Mouse (Mus musculus) heart, embryonic 15.5 days (tissue): ENCODE measurements around the gene Tmem171. TPM values are rescaled to one million over a fixed set of nuclear protein-coding genes. Genes with fewer than 3 reads are reported as not detected.

Experiments used
- ATAC-seq: fragments of 200-750 bp; cut with Nextera tagmentation; replicated peaks from 2 replicates; pipeline ENCODE4 v1.8.0; 2017; ENCODE audit warnings: low read depth, moderate TSS enrichment; ENCODE audit not compliant: insufficient number of reproducible peaks, insufficient read depth, low FRiP score
- H3K27ac ChIP-seq: fragments of 300-500 bp; sonication (generic); 2 replicates; pipeline ENCODE4 v1.5.1; 2015; ENCODE audit warnings: mild to moderate bottlenecking, inconsistent platforms
- H3K27me3 ChIP-seq: fragments of 300-500 bp; sonication (generic); 2 replicates; pipeline ENCODE4 v1.6.1; 2015; ENCODE audit warnings: inconsistent platforms
- H3K36me3 ChIP-seq: fragments of 300-500 bp; sonication (generic); 2 replicates; pipeline ENCODE4 v1.6.1; 2015; ENCODE audit warnings: mild to moderate bottlenecking, inconsistent platforms
- H3K4me1 ChIP-seq: fragments of 300-500 bp; sonication (generic); replicated peaks from 2 replicates; pipeline ENCODE4 v1.6.1; 2015; ENCODE audit warnings: inconsistent platforms
- H3K4me2 ChIP-seq: fragments of 300-500 bp; sonication (generic); 2 replicates; pipeline ENCODE4 v1.6.1; 2015; ENCODE audit warnings: inconsistent platforms, mild to moderate bottlenecking, moderate library complexity
- H3K4me3 ChIP-seq: fragments of 300-500 bp; sonication (generic); 2 replicates; pipeline ENCODE4 v1.5.1; 2015; ENCODE audit warnings: mild to moderate bottlenecking, inconsistent platforms
- H3K9ac ChIP-seq: fragments of 300-500 bp; sonication (generic); 2 replicates; pipeline ENCODE4 v1.6.1; 2015; ENCODE audit warnings: mild to moderate bottlenecking, inconsistent platforms
- H3K9me3 ChIP-seq: fragments of 300-500 bp; sonication (generic); replicated peaks from 2 replicates; pipeline ENCODE4 v1.6.1; 2016; ENCODE audit warnings: inconsistent platforms
- WGBS: fragments of 180-500 bp; shearing (Covaris S2); methylation state at CpG from one replicate; pipeline ENCODE4 v1.1.7; 2015; ENCODE audit warnings: mixed read lengths; 5-methylcytosine and 5-hydroxymethylcytosine counted together
- polyA plus RNA-seq: library from polyadenylated mRNA; unstranded; fragments of >200 nt; fragmentation: Nextera tagmentation; extraction: Ambion mirVana; gene quantifications from 2 replicates; pipeline ENCODE4 v1.2.1, GENCODE M21; 2015

Gene Tmem171
- polyA plus RNA-seq, 1 experiment from 2014 or later: 1.6 TPM

DNA sequence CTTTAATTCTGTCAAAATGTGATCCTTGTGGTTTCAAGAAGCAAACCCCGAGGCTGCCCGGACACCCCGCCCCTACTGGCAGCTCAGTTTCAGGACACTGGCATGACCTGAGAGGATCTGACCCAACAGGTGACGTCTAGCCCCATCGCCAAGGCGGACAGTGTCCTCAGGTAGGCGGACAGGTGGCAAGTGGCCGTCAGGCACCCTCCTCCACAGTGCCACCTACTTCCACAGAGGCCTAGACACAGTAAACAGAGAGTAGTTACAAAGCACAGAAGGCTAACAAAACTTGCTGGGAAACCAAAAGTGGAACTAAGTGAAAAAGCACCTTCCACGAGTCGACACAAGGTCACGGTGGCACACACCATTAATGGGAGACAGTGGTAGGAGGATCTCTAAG lies 1.3 kb downstream of the Tmem171 start:
- Histone ChIP-seq H3K9ac (no peak overlapping the region), H3K27me3 (peaks cover 15% of the 10 kb centered on the region), H3K4me3 (no peak overlapping the region), H3K9me3 (no peaks in the 10 kb centered on the region), H3K27ac (no peak overlapping the region), H3K36me3 (no peaks in the 10 kb centered on the region), H3K4me2 (no peak overlapping the region), H3K4me1 (peaks cover 24% of the 10 kb centered on the region)
- WGBS: 82% methylated on average over 11 of the region's 11 CpGs
- ATAC-seq: no peak

DNA sequence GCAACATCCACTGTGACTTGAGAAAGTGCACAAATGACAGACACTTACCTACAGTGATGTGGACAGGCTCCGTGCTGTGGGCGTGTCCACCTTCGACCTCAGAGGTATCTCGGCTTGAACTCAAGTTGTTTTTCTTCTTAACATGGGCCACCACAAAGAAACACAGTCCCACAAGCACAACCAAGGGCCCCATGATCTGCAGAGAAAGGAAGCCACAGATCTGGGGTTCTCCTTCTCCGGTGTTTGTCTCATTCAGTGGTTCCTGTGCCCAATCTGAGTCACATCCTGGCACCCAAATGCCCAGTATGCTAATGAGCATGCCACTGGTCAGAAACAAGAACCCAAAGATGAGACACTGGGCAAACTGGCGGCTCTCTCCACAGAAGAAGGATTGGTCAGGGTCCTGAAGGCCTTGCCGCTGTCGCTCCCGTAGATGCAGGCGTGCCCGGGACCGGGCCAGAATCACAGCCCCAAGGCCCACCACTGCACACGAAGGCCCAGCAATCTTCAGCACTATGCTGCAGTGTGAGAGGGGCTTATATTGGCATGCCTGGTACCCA lies 2.6 kb downstream of the Tmem171 start:
- H3K36me3 ChIP-seq: no peaks in the 10 kb centered on the region
- H3K27ac ChIP-seq: no peak overlapping the region
- peaks cover 24% of the 10 kb centered on the region for H3K4me1 ChIP-seq
- ATAC-seq: no peak
- H3K4me2 ChIP-seq: no peak overlapping the region
- no peak overlapping the region for H3K9ac ChIP-seq
- H3K4me3 ChIP-seq: no peak overlapping the region
- WGBS: 87% methylated on average over 13 of the region's 13 CpGs
- H3K9me3 ChIP-seq: no peaks in the 10 kb centered on the region
- H3K27me3 ChIP-seq: peaks cover 15% of the 10 kb centered on the region

DNA sequence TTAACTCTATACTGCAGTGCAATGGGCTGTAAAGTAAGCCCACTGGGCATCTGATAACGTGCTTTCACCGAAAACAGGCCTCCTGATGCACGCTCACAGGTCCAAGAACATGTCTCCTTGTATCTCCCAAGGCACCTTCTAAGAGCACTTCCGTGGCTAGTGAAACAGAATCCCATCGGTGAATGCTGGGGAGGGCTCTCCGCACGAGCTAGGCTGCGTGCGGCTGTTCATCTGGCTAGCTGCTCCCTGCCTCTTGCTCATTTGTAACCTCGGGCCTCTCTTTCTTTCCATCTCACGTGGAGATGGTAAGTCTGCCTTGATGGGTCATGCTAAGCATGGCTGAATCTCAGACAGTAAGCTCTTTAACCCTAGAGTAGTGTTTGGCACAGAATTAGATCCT lies 3.7 kb downstream of the Tmem171 start:
- WGBS: 88% methylated on average over 11 of the region's 11 CpGs
- Histone ChIP-seq H3K4me1 (peaks cover 24% of the 10 kb centered on the region), H3K27me3 (peaks cover 15% of the 10 kb centered on the region), H3K9me3 (no peaks in the 10 kb centered on the region), H3K27ac (no peak overlapping the region), H3K9ac (no peak overlapping the region), H3K4me3 (no peak overlapping the region), H3K4me2 (no peak overlapping the region), H3K36me3 (no peaks in the 10 kb centered on the region)
- ATAC-seq: no peak

DNA sequence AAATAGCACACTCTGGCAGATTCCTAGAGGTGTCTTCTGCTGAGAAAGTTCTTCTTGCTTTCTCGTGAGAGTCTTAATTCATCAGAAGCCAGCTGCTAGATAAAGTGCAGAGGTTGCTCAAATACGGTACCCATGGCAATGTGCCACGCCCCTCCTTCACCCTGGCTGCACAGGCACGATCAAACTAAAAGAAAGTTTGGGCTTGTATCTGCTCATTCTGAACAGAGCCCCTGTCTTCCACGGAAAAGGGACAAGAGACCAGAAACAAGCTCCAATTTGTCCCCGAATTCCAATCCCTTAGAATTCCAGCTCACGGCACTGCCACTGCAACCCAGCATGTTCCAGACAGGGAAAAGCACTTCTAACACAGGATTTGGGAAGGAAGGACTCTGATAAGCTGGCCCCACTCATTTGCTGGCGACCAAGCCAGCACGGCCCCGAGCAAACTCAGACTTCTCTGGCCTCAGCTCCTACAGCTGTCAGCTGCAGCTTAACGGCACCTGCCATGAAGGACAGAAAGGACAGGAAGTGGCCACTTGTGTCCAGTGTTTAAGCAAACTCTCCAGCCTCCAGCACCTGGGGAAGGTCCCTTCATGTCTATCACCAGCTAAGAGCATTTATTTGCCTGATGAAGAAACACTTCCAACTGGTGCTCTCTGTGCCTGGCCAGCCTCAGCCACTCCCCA lies 4.9 kb downstream of the Tmem171 start:
- no peak for ATAC-seq
- peak overlapping the region; percentile 50 for H3K4me2 ChIP-seq
- peaks cover 14% of the 10 kb centered on the region for H3K4me1 ChIP-seq
- peaks cover 14% of the 10 kb centered on the region for H3K27me3 ChIP-seq
- H3K27ac ChIP-seq: peak overlapping the region; percentile 65
- 22% methylated on average over 11 of the region's 11 CpGs for WGBS
- no peaks in the 10 kb centered on the region for H3K9me3 ChIP-seq
- H3K9ac ChIP-seq: 0 out of 2 replicates have a peak overlapping the region, but pooled peaks have one; percentile 2
- no peaks in the 10 kb centered on the region for H3K36me3 ChIP-seq
- peak overlapping the region; percentile 26 for H3K4me3 ChIP-seq

DNA sequence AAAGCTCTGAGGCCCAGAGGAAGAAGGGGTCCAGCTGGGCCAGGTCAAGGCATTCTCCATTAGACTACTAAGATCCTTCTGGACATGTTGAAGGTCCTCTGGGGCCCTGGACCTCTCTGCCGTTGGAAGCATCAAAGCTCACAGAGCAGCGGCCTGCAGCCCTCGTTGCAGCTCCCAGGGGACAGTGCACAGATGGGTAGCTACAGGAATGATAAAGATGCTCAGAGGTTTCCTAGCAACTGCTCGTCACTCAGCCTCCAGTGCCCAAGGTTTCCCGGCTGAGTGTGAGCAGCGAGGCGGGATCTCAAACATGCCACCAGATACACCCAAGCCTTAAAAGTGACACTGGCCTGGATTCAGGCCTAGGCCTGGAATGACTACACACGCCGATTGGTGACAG lies 6.7 kb downstream of the Tmem171 start:
- no peak for ATAC-seq
- peaks cover 11% of the 10 kb centered on the region for H3K4me1 ChIP-seq

DNA sequence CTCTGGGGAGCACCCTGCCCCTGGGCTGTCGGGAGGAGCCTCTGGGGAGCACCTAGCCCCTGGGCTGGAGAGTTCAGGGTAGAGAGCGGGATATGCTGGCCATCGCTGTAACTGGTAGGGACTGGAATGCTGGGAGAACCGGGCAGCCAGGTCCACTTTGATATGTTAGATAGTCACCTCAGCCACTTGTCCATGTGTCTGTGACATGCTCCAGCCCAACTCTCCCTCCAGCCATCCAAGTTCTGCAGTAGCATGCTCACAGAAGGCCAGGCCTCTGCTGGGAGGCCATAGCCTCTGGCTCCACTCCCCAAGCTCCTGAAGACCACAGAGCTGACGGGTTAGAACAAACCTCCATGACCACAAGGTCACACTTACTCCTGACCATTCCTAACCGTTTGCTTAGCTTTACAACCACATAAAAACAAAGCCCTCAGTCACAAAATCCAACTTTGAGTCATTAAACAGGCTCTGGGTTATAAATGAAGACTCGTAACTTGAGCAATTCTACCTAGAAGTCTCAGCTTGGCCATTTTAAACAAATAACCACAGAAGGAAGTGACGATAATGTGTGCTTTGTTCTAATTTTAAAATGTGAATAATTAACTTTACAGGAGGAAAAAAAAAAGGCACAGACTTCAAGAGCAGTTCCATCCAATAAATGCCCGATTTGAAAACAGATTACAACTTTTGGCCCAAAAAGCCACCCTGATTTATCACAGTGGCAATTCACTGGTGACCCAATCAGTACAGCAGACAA lies 10.3 kb downstream of the Tmem171 start:
- 57% methylated on average over 9 of the region's 9 CpGs for WGBS
- H3K36me3 ChIP-seq: no peaks in the 10 kb centered on the region
- no peak overlapping the region for H3K4me2 ChIP-seq
- no peak overlapping the region for H3K27ac ChIP-seq
- no peak overlapping the region for H3K9ac ChIP-seq
- ATAC-seq: no peak
- no peaks in the 10 kb centered on the region for H3K9me3 ChIP-seq
- H3K4me3 ChIP-seq: no peak overlapping the region
- no peaks in the 10 kb centered on the region for H3K27me3 ChIP-seq
- peaks cover 5% of the 10 kb centered on the region; the same call in 1 of the 2 replicates for H3K4me1 ChIP-seq

More for the DNA sequence above, 6.7 kb downstream of the Tmem171 start:
- no peak overlapping the region for H3K27ac ChIP-seq
- H3K4me2 ChIP-seq: no peak overlapping the region
- WGBS: 63% methylated on average over 9 of the region's 9 CpGs
- H3K9ac ChIP-seq: no peak overlapping the region
- H3K27me3 ChIP-seq: 0 out of 2 replicates have a peak, but pooled peaks cover 3% of the 10 kb centered on the region
- no peak overlapping the region for H3K4me3 ChIP-seq
- no peaks in the 10 kb centered on the region for H3K36me3 ChIP-seq
- no peaks in the 10 kb centered on the region for H3K9me3 ChIP-seq

DNA sequence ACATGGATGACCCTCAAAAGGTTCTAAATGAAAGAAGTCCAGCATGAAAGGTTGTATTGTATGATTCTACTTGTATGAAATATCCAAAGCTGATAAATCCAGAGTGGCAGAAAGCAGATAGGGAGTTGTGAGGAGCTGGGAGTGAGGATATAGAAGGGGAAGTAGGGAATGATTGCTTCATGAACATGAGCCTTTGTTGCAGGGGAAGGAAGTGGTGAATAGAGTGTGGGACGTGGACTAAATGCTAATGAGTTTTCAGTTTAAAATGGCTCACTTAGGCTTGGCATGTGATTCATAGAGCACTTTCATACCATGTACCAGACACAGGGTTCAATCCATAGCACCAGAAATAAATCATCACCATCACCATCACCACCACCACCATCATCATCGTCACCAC lies 11.2 kb downstream of the Tmem171 start:
- Histone ChIP-seq H3K27me3 (no peaks in the 10 kb centered on the region), H3K36me3 (no peaks in the 10 kb centered on the region), H3K27ac (no peak overlapping the region), H3K4me1 (peaks cover 4% of the 10 kb centered on the region; the same call in 1 of the 2 replicates), H3K9me3 (no peaks in the 10 kb centered on the region), H3K4me3 (no peak overlapping the region), H3K9ac (no peak overlapping the region), H3K4me2 (no peak overlapping the region)
- no peak for ATAC-seq
- 80% methylated on average over 2 of the region's 2 CpGs for WGBS

DNA sequence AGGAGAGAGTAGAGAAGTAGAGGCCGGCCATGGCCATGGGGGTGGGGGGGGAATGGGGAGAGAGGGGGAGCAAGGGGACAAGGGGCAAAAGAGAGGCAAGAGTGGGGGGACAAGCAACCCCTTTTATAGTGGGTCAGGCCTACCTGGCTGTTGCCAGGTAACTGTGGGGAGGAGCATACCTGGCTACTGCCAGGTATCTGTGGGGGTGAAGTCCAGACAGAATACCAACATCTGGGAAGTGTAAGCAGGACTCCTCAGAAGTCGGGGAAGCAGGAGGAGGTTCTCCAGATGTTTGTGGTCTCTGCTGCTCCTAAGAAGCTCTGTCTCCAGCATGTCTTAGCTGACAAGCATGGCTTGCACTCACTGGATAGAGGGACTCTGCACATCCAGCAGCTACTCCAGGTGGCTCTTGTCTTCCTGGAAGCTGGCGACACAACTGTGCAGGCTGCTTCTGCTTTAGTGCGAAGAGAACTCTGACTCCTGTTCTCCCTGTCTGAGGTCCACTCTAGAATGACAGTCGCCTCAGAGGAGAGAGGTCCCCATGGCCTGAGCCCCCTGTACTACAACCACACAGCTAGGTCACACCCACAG lies 14.1 kb downstream of the Tmem171 start:
- Histone ChIP-seq H3K27ac (no peak overlapping the region), H3K9ac (no peak overlapping the region), H3K4me2 (no peak overlapping the region), H3K36me3 (no peaks in the 10 kb centered on the region), H3K4me3 (no peak overlapping the region), H3K27me3 (no peaks in the 10 kb centered on the region), H3K9me3 (no peaks in the 10 kb centered on the region), H3K4me1 (peaks cover 4% of the 10 kb centered on the region; the same call in 1 of the 2 replicates)
- 74% methylated on average over 5 of the region's 5 CpGs for WGBS
- no peak for ATAC-seq

DNA sequence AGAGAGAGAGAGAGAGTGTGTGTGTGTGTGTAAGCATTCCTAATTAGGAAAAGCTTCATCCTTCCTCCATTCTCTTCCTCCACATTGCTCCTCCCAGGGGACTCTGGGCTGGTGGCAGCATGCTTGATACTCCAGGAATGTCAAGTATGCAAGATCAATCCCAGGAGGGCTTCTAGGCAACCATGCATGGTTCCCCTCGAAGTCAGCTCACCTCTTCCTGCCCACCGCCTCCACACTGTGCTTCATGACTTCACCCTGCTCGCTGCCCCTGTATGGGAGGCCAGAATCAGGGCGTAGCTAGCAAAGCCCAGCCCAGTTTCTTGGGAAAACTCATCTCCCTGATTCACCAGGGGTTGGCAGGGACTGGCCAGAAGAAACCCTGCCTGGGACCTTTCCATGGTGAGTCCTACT lies 15.0 kb downstream of the Tmem171 start:
- ATAC-seq: no peak
- H3K27me3 ChIP-seq: no peaks in the 10 kb centered on the region
- WGBS: 29% methylated on average over 4 of the region's 4 CpGs

DNA sequence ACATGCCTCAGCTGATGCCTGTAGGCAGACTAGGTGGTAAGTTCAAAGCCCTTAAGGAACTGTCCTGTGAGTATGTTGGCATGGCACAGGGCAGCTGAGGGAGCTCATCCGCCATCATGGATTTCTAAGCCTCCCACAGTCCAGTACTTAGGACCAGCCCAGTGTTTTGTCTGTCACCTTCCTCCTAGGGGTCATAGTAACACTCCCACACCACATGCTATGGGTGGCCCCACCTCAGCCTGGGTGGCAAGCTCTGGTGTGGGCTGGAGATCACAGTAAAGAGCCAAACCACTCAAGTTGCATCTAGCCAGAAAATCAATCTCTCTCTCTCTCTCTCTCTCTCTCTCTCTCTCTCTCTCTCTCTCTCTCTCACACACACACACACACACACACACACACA lies 15.4 kb downstream of the Tmem171 start:
- no peak overlapping the region for H3K4me2 ChIP-seq
- no peaks in the 10 kb centered on the region for H3K9me3 ChIP-seq
- H3K27me3 ChIP-seq: no peaks in the 10 kb centered on the region
- no peak for ATAC-seq
- no peak overlapping the region for H3K4me3 ChIP-seq
- 85% methylated on average over 1 of the region's 1 CpGs for WGBS
- H3K36me3 ChIP-seq: no peaks in the 10 kb centered on the region
- no peak overlapping the region for H3K27ac ChIP-seq
- peaks cover 4% of the 10 kb centered on the region; the same call in 1 of the 2 replicates for H3K4me1 ChIP-seq
- no peak overlapping the region for H3K9ac ChIP-seq

More for the DNA sequence above, 15.0 kb downstream of the Tmem171 start:
- Histone ChIP-seq H3K4me3 (no peak overlapping the region), H3K4me2 (no peak overlapping the region), H3K4me1 (peaks cover 4% of the 10 kb centered on the region; the same call in 1 of the 2 replicates), H3K9me3 (no peaks in the 10 kb centered on the region), H3K27ac (no peak overlapping the region), H3K36me3 (no peaks in the 10 kb centered on the region), H3K9ac (no peak overlapping the region)

DNA sequence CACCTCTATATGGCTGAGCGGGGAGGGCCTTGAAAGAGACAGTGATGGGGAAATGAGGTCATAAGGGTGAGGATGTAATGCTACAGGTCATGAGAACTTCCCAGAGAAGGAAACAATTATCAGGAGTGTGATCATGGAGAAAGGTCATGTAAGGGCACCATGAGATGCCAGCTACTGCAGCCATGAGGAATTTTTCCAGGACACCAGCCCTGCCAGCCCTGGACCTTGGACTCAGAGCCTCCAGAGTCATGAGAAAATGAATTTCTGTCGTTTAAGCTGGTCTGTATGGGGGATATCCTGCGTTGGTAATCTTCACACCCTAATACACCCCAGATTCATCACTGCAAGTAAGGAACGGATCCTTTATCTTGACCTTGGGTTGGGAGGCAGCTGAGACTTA lies 20.7 kb downstream of the Tmem171 start:
- no peak for ATAC-seq

More for the DNA sequence above, 20.7 kb downstream of the Tmem171 start:
- H3K36me3 ChIP-seq: no peaks in the 10 kb centered on the region
- no peaks in the 10 kb centered on the region for H3K27me3 ChIP-seq
- H3K4me2 ChIP-seq: no peak overlapping the region
- WGBS: 63% methylated on average over 4 of the region's 4 CpGs
- no peaks in the 10 kb centered on the region for H3K4me1 ChIP-seq
- H3K9ac ChIP-seq: no peak overlapping the region
- no peak overlapping the region for H3K27ac ChIP-seq
- no peak overlapping the region for H3K4me3 ChIP-seq
- H3K9me3 ChIP-seq: no peaks in the 10 kb centered on the region
